Mouse (Mus musculus) G1E (cell line): Measurements from ENCODE around the gene Fam78a. TPM values are rescaled to one million over a fixed set of nuclear protein-coding genes. Genes with fewer than 3 reads are reported as not detected.

ENCODE experiments used
- ATAC-seq: 2 replicates; pipeline ENCODE4 v1.8.0; 2016; ENCODE audit warnings: mild to moderate bottlenecking; ENCODE audit not compliant: insufficient number of reproducible peaks, poor library complexity, low FRiP score, severe bottlenecking; ENCODE audit errors: extremely low read depth
- DNase-seq: peaks from one replicate; pipeline ENCODE4 v3.0.0; 2012; ENCODE audit warnings: low spot score
- H3K27me3 ChIP-seq: 2 replicates; pipeline ENCODE4 v1.6.1; 2012; ENCODE audit warnings: mild to moderate bottlenecking, low read length, inconsistent platforms; ENCODE audit not compliant: insufficient read depth
- H3K36me3 ChIP-seq: replicated peaks from 2 replicates; pipeline ENCODE3; 2012; ENCODE audit warnings: mild to moderate bottlenecking, inconsistent platforms
- H3K4me1 ChIP-seq: 2 replicates; pipeline ENCODE4 v1.6.1; 2012; ENCODE audit warnings: low read depth, low read length, inconsistent platforms, mixed read lengths; ENCODE audit not compliant: insufficient read depth
- H3K4me3 ChIP-seq: 2 replicates; pipeline ENCODE4 v1.5.1; 2012; ENCODE audit warnings: low read depth, mild to moderate bottlenecking, inconsistent platforms, low read length, moderate library complexity, mixed read lengths
- H3K9me3 ChIP-seq: replicated peaks from 2 replicates; pipeline ENCODE4 v1.6.1; 2012; ENCODE audit warnings: inconsistent platforms
- CTCF ChIP-seq: IDR thresholded peaks from 2 replicates; pipeline ENCODE4 v1.5.1; 2012; ENCODE audit warnings: low read depth, low read length, inconsistent platforms, mixed read lengths
- GATA1 ChIP-seq: IDR thresholded peaks from 2 replicates; pipeline ENCODE4 v1.6.1; 2012; ENCODE audit warnings: borderline replicate concordance, low read length, inconsistent platforms, mixed read lengths
- GATA2 ChIP-seq: IDR thresholded peaks from 2 replicates; pipeline ENCODE4 v1.6.1; 2012; ENCODE audit warnings: low read depth, low read length, inconsistent platforms, borderline replicate concordance
- POLR2AphosphoS5 ChIP-seq: IDR thresholded peaks from 2 replicates; pipeline ENCODE4 v1.6.1; 2012; ENCODE audit warnings: low read depth, low read length, inconsistent platforms; ENCODE audit not compliant: insufficient replicate concordance
- TAL1 ChIP-seq: conservative IDR thresholded peaks from 2 replicates; pipeline ENCODE4 v1.6.1; 2012; ENCODE audit warnings: low read depth, low read length, inconsistent platforms, mixed read lengths
- polyA plus RNA-seq: library from polyadenylated mRNA; stranded (reverse); fragments of >175 nt; gene quantifications from 2 replicates; pipeline ENCODE4 v1.2.3, GENCODE M21; 2012
- total RNA-seq, 2 experiments: library from RNA; stranded (forward) in 1 of 2; stranded (reverse) in 1 of 2; fragments of 200-1000 nt in 1 of 2; fragments of >200 nt in 1 of 2; fragmentation: Nextera tagmentation in 1 of 2; gene quantifications; 2 replicates each; pipeline ENCODE4 v1.2.3; 2014 to 2017

Gene Fam78a
- total and polyA plus RNA-seq, 3 experiments, result 21.7 to 54.5 (median 25.3) TPM

- Histone ChIP-seq H3K36me3 (peaks cover 2% of the 10 kb centered on the region), H3K27me3 (peaks cover 47% of the 10 kb centered on the region), H3K4me3 (no peak overlapping the region), H3K9me3 (no peaks in the 10 kb centered on the region), H3K4me1 (peaks cover 28% of the 10 kb centered on the region)
- no peak for DNase-seq
- TF ChIP-seq POLR2AphosphoS5 (no peak), GATA1 (no peak), GATA2 (no peak), CTCF (no peak), TAL1 (no peak)
- no peak for ATAC-seq
Observed at GRCm38 (mm10) chr2:32059613-32060012, 25.0 kb downstream of the Fam78a start.

- TF ChIP-seq GATA1, result no peak
- no peak for TF ChIP-seq CTCF
- TF ChIP-seq GATA2, result no peak
- TF ChIP-seq TAL1, result no peak
- no peak for TF ChIP-seq POLR2AphosphoS5
- peaks cover 42% of the 10 kb centered on the region for H3K27me3 ChIP-seq
- no peaks in the 10 kb centered on the region for H3K9me3 ChIP-seq
- DNase-seq (no peak), ATAC-seq (no peak)
- no peak overlapping the region for H3K4me3 ChIP-seq
- H3K36me3 ChIP-seq, result peaks cover 8% of the 10 kb centered on the region
- H3K4me1 ChIP-seq, result peaks cover 26% of the 10 kb centered on the region
Observed at GRCm38 (mm10) chr2:32058716-32059115, 25.9 kb downstream of the Fam78a start.

- TF ChIP-seq TAL1 (no peak), GATA2 (no peak), CTCF (no peak), POLR2AphosphoS5 (no peak), GATA1 (no peak)
- peaks cover 13% of the 10 kb centered on the region for H3K36me3 ChIP-seq
- H3K9me3 ChIP-seq, result no peaks in the 10 kb centered on the region
- H3K4me1 ChIP-seq, result peaks cover 26% of the 10 kb centered on the region
- H3K27me3 ChIP-seq, result peaks cover 39% of the 10 kb centered on the region
- no peak for ATAC-seq
- no peak for DNase-seq
- no peak overlapping the region for H3K4me3 ChIP-seq
Observed at GRCm38 (mm10) chr2:32058241-32058640, 26.4 kb downstream of the Fam78a start.

GRCm38 (mm10) chr2:32057794-32058193, 26.9 kb downstream of the Fam78a start:
- Histone ChIP-seq H3K27me3 (peaks cover 36% of the 10 kb centered on the region), H3K36me3 (peaks cover 14% of the 10 kb centered on the region), H3K9me3 (no peaks in the 10 kb centered on the region), H3K4me3 (no peak overlapping the region), H3K4me1 (peaks cover 26% of the 10 kb centered on the region)
- ATAC-seq (no peak), DNase-seq (no peak)
- no peak for TF ChIP-seq GATA2
- TF ChIP-seq GATA1, result no peak
- TF ChIP-seq TAL1, result no peak
- no peak for TF ChIP-seq CTCF
- no peak for TF ChIP-seq POLR2AphosphoS5

GRCm38 (mm10) chr2:32057360-32057759, 27.3 kb downstream of the Fam78a start:
- H3K4me3 ChIP-seq, result no peak overlapping the region
- TF ChIP-seq CTCF, result no peak
- no peak for TF ChIP-seq POLR2AphosphoS5
- TF ChIP-seq GATA2, result no peak
- no peak for TF ChIP-seq GATA1
- TF ChIP-seq TAL1, result no peak
- peaks cover 36% of the 10 kb centered on the region for H3K27me3 ChIP-seq
- H3K4me1 ChIP-seq, result peaks cover 21% of the 10 kb centered on the region
- H3K9me3 ChIP-seq, result no peaks in the 10 kb centered on the region
- DNase-seq (no peak), ATAC-seq (no peak)
- peaks cover 18% of the 10 kb centered on the region for H3K36me3 ChIP-seq

GRCm38 (mm10) chr2:32056524-32056923, 28.1 kb downstream of the Fam78a start:
- ATAC-seq (no peak), DNase-seq (no peak)
- no peaks in the 10 kb centered on the region for H3K9me3 ChIP-seq
- H3K4me3 ChIP-seq, result no peak overlapping the region
- TF ChIP-seq POLR2AphosphoS5, result no peak
- TF ChIP-seq TAL1, result no peak
- TF ChIP-seq GATA1, result no peak
- TF ChIP-seq CTCF, result no peak
- no peak for TF ChIP-seq GATA2
- H3K27me3 ChIP-seq, result peaks cover 36% of the 10 kb centered on the region
- H3K4me1 ChIP-seq, result peaks cover 14% of the 10 kb centered on the region
- peaks cover 26% of the 10 kb centered on the region for H3K36me3 ChIP-seq
